Mouse (Mus musculus) kidney, postnatal 10 days (tissue): ENCODE results near the gene Thbs2.
A peak's percentile ranks its signal among the peaks of the same experiment; 100 is the strongest.
"Not testable (repeated sequence)": the region's sequence is repeated elsewhere in the genome, so short reads cannot be mapped to it uniquely, and the experiment has no call there.

Experiments
- DNase-seq: peaks from one replicate; pipeline ENCODE4 v3.0.0; 2021; ENCODE audit warnings: mixed read lengths

The Thbs2 gene

DNA sequence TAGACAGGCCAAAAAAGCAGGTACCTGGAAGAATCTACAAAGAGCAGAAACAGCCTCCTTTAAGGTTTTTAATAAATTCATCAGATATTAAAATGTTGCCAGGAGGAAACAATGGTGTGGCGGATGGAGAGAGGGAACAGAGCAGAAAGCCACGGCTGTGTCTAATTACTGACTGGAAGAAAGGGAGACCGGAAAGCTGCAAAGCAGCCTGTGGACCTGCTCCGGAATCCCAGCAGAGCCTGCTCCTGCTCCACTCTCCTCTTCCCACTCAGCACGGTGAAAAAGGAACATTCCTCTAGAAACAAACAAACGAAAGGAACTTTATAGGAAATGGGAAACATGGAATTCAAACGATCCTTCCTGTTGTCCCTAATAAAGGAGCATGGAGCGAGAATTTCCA is 69.6 kb downstream of the Thbs2 start:
- DNase-seq = peak; percentile 31

- DNase-seq = not testable (repeated sequence)
These were observed 73.0 kb downstream of the Thbs2 start for GRCm38 (mm10) chr17:14621006-14621405.

GRCm38 (mm10) chr17:14620037-14620436 is 74.0 kb downstream of the Thbs2 start:
- no peak for DNase-seq

DNA sequence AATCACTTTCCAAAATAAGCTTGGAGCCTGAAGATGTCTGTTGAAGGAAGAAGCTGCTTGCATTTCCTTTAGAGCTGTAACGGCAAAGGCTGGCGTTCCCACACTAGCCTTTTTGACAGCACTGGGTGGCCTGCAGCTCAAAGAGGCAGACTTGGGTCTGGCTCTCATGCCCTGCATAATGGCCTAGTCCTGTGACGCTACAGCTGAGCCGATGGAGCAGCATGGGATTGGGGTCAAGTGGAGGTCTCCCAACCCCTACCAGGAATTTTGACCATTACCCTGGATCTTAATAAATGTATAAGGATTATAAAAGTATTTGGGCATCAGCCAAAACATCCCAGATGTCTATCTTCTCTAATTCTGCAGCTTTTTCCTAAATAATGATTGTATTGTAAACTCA is 75.0 kb downstream of the Thbs2 start:
- peak; percentile 36 for DNase-seq
